Mouse (Mus musculus): ENCODE measurements around the gene Wdfy3.

The Wdfy3 gene

GRCm38 (mm10) chr5:101891694-101892416 is 177.9 kb downstream of the Wdfy3 start:
- DNase-seq (ENCODE audit: low read depth, low spot score): peak; percentile 91

GRCm38 (mm10) chr5:101887989-101888388 is 181.7 kb downstream of the Wdfy3 start:
- no peak for DNase-seq (ENCODE audit: low read depth, low spot score)

DNA sequence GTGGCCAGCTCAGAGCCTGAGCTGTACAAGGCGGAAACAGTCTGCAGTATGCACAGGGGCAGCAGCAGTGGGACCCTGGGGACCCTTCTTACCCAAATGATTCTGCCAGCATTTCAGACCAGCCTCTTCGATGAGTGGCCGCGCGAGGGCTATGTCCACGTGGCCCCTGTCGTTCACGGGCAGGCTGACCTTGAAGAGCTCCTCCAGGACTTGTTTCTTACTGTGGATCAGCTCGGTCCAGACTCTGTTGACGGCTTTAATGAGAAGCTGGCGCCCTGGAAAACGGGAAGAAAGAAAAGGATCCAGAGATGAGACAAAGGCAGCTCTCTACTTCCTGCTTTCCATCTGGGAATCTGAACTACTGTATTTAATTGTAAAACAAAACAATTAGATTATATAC is 184.7 kb downstream of the Wdfy3 start:
- no peak for DNase-seq (ENCODE audit: low read depth, low spot score)

DNA sequence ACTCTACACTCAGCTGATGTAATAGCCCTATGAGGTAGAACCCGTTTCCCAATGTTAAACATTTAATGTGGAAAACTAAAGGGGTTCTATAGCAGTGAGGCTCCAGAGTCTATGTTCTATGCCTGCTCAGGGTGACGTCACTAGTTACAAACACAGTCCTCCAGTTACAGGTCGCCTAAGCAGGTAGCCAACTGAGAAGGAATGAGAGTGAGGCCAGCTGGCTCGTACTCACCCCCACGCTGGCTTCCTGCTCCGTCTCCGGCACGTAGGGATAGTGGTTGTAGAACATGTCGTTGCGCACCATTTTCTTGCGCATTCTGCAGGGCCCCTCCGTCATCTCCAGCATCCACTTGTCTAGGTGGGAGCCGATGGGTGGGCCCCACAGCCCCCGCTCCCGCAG is 187.5 kb downstream of the Wdfy3 start:
- peak; percentile 79 for DNase-seq (ENCODE audit: low read depth, low spot score)

DNA sequence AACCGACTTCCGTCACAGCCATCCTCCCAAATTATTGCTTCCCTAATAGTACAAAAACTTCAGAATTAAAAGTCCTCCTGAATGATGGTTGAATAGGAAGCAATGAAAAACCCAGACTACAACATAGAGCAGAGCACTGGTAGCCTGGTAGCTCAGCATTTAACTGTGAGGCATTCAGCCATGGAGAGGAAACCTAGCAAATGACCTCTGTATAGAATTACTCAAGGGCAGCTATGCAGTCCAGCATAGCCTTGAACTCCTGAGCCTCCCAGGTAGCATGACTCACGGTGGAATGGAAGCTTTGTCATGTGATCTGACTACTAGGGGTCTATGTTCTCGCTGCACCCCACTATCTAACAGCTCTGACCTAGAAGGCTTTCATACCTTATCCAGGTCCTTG is 189.8 kb downstream of the Wdfy3 start:
- no peak for DNase-seq (ENCODE audit: low read depth, low spot score)

DNA sequence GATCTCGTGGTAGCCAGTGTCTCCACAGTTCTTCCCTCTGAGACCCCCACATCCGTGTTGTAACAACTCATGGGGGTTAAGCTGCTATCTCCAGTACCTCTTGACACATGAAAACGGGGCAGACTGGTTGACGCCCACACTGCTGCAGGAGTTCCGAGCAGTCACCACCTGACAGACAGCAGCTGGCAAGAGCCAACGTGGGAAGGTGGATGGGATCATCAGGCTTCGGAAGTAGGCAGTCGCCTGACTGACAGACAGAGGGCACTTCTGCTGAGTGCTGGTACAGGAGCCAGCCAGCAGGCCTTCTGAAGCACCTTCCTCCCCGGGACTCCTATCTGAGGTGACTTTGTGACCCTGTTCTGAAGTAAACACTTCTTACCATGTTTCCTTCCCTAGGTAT is 191.3 kb downstream of the Wdfy3 start:
- DNase-seq (ENCODE audit: low read depth, low spot score): peak; percentile 84

- no peak for DNase-seq (ENCODE audit: low read depth, low spot score)
These were observed 193.5 kb downstream of the Wdfy3 start for GRCm38 (mm10) chr5:101876185-101876584.

- no peak for DNase-seq (ENCODE audit: low read depth, low spot score)
These were observed 203.0 kb downstream of the Wdfy3 start for GRCm38 (mm10) chr5:101866722-101867121.

DNA sequence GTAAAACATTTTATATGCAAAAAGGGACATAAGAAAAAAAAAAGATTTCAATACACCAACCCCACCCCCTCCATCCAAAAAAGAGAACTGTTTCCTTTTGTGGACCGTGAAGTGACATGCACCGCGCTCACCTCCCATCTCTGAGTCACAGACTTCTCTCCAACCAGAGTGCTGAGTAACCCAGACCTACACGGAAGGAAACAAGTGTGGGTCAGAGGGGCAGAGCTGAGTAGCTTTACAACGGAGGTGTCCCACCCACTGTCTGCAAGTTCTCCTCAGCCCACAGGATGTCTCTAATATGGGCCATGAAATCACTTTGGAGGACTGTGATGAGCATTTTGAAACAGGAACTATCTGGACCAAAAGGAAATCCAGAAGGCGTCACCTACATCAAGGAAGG is 205.8 kb downstream of the Wdfy3 start:
- DNase-seq (ENCODE audit: low read depth, low spot score): peak; percentile 49

GRCm38 (mm10) chr5:101862651-101863050 is 207.1 kb downstream of the Wdfy3 start:
- no peak for DNase-seq (ENCODE audit: low read depth, low spot score)

DNA sequence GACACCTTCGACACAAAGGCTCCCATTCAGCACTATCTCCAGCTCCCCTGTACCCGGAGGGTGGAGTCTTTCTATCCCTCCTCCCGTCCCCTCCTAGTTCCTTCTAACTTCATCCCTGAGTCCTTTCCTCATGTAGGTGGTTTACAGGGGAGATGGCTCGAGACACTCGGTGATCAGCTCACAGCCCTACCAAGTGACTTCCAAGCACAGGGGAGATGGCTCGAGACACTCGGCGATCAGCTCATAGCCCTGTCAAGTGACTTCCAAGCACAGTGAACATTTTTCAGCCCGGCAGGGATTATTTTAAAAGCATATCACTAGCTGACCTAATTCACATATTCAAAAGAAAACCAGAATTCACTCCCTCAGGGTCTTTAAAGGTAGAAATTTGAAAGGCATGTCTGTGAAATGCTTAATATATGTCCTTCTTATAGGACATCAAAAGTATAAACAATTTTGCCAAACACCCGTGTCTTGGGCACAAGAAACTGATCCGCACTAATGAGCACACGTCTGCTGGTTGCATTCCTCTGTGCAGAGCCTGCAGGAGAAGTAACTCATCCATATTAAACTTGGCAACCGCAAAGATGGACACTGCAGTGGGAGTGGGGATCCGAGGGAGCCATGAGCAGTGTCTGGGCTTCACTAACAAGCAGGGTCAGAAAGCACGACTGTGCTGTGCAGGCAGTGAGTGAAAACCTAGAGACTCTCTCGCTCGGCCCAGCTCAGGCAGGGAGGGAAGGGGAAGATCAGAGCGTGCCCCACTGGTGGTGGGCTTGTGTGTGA is 207.7 kb downstream of the Wdfy3 start:
- DNase-seq (ENCODE audit: low read depth, low spot score): peak; percentile 55

GRCm38 (mm10) chr5:101858891-101859436 is 210.8 kb downstream of the Wdfy3 start:
- DNase-seq (ENCODE audit: low read depth, low spot score): no peak

DNA sequence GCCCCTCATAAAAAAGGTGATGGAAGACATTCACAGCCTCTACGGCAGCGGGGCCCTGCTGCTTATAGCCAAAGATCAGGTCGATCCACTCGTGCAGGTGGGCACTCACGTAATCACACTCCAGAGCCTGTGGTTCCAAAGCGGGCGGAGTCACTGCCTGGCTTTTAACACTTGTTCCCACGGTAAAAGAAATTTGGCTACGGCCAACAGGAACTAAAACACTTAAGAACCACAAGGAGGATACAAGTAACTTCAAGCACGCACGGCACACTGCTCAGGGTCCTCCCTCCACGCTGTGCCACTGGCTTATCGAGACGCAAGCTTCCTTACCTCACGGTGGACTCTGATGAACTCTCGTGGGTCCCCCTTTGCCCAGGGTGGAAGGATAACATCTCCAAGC is 214.2 kb downstream of the Wdfy3 start:
- DNase-seq (ENCODE audit: low read depth, low spot score): no peak

DNA sequence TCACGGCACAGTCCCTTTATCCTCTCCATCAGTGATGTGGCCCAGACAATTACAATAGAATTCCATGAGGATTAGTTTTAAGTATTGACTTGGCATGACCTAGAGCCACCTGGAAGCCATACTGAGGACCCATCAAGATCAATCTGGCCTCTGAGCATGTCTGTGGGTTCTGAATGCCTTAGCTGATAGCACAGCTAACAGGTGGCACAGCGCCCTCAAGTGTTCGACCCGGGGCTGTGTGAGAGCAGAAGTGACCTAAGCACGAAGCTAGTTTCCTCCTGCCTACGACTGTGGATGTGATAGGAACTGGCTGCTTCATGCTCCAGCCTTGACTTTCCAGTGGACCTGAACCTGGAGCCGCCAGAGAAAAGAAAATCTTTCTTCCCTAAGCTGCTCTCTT is 215.1 kb downstream of the Wdfy3 start:
- DNase-seq (ENCODE audit: low read depth, low spot score): peak; percentile 61

GRCm38 (mm10) chr5:101854100-101854499 is 215.6 kb downstream of the Wdfy3 start:
- no peak for DNase-seq (ENCODE audit: low read depth, low spot score)

DNA sequence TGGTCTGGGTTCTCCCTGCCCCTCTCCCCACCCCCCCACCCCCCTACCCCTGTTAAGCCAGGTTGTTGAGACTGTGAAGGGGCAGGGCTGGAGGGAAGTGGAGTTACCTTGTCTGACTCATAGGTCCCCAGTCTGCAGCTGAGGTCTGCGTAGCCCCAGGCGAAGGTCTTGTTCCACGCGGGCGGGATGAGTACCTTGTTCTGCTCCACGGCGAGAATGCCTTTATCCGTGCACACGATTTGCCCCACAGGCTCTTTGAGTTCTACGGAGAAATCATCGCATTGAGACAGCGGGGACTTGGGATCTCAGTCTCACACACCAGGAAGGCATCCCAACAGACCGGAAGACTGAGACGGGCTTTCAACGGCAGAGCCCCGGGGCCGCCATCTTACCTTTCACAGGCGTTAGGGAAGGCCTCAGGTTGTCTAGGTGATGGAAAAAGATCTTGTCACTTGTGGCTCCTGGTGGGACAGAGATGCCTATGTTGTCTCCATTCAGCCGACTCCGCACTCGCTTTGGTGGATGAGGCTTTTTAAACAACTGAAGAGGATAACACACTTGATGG is 217.5 kb downstream of the Wdfy3 start:
- no peak for DNase-seq (ENCODE audit: low read depth, low spot score)

DNA sequence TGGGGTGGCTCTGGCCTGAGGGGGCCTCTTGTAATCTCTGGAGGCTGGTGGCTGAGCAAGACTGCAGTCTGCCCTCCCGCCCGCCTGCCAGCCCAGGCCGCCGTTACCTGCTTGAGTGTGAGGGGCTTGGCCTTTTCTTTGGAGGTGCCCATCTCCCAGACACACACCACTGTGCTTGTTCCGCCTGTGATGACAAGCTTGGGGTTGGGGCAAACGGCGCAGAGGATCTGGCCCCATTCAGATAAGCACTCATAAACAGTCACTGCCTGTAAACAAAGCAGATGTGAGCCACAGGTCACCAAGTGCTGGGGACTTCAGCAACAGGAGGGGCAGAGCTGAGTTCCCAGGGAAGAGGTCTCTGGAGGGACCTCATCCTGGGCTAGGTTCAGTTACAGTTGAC is 218.6 kb downstream of the Wdfy3 start:
- no peak for DNase-seq (ENCODE audit: low read depth, low spot score)

DNA sequence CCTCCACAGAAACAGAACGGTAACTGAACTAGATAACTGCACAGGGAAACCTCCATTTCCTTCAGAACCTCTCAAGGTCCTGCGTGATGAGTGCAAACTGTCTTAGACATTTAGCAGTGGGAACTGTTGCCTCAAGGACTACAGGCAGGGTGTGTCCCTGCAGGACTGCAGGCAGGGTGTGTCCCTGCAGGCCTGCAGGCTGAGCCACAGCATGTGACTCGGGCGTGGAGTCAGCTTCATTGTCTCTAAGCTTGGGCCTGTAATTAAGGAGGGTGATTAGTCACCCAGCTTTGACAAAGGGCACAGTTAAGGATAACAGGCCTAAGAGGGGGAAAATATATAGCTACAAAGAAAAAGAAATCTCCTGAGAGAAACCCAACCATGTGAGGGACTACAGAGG is 222.0 kb downstream of the Wdfy3 start:
- DNase-seq (ENCODE audit: low read depth, low spot score): peak; percentile 70

- DNase-seq (ENCODE audit: low read depth, low spot score): no peak
These were observed 222.4 kb downstream of the Wdfy3 start for GRCm38 (mm10) chr5:101847323-101847722.

GRCm38 (mm10) chr5:101845930-101846329 is 223.8 kb downstream of the Wdfy3 start:
- DNase-seq (ENCODE audit: low read depth, low spot score): no peak

DNA sequence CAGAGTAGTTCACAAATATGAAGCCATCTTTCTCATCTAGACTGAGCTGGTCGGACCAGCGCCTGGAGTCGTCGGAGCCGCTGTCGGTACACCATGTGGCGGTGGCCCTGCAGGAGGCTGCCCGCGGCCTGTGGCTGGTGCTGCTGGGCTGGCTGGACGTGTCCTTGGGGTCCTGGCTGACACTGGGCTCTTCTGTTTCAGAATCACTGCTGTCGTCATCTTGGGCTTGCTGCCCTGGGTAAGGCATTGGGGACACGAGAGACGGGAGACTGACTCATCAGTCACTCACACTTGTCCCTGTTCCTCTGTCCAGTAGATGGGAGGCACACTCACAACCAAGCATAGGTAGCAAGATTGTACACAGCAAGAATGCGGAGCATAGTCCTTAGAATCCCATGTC is 224.7 kb downstream of the Wdfy3 start:
- DNase-seq (ENCODE audit: low read depth, low spot score): peak; percentile 67

GRCm38 (mm10) chr5:101840476-101840875 is 229.2 kb downstream of the Wdfy3 start:
- peak; percentile 72 for DNase-seq (ENCODE audit: low read depth, low spot score)
